Mouse (Mus musculus) heart, postnatal 10 days (tissue): ENCODE data around the gene Pemt. TPM values are rescaled to one million over a fixed set of nuclear protein-coding genes. Genes with fewer than 3 reads are reported as not detected.

Experiments used
- DNase-seq, 2 experiments: peaks; one replicate each; pipeline ENCODE4 v3.0.0; 2021
- intact Hi-C: fragments of 180-260 bp; cut with DNase I; formaldehyde crosslinking; loops from one replicate; pipeline ENCODE4 v1.15.1; 2025
- total RNA-seq, 2 experiments: library from RNA; stranded (reverse); gene quantifications; 2 replicates each; pipeline ENCODE4 v1.2.3; 2021

Gene Pemt
- total RNA-seq, 2 experiments from 2014 or later, result 0.77 to 2.5 TPM

DNA sequence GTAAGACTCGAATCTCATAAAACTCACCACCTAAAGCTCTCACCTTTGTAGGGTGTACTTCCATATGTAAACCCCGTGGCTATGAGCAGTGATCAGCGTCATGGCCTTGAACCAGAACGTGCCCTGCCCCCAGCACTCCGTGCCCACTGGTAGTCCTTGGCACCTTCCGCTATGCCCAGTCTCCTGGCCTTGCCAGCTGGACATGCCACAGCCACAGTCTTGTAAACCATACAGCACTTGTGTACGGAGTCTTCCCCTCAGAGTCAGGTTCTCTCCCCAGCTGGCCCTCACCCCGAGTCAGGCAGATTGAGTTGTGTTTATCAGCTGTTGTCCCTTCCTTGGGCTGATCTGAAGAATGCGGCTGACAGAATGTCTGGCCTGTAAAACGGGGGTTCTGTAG lies 12.2 kb upstream of the Pemt start:
- intact Hi-C loops, result no loop called here
- no peak for DNase-seq

GRCm38 (mm10) chr11:60057987-60058386 lies 11.7 kb upstream of the Pemt start:
- no peak for DNase-seq
- intact Hi-C loops, result no loop called here

GRCm38 (mm10) chr11:60056520-60056919 lies 10.2 kb upstream of the Pemt start:
- intact Hi-C loops, result no loop called here
- no peak for DNase-seq

DNA sequence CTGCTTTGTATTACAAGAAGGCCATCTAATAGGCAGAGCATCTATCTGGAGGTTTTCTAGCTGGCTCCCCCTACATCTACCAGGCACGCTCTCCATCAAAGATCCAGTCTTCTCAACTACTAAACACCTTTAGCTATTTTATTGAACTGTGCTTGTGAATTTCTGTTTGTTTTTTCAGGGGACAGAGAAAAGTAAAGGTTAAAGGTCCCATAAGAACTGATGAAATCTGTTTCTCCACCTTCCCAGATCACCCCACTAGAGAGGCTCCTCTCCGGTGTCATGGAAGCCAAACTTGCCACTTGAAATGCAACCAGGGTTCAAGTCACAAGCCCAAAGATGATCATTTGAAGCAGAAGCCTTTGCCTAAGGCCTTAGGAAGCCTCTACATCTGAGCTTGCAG lies 2.6 kb upstream of the Pemt start:
- DNase-seq, result no peak

DNA sequence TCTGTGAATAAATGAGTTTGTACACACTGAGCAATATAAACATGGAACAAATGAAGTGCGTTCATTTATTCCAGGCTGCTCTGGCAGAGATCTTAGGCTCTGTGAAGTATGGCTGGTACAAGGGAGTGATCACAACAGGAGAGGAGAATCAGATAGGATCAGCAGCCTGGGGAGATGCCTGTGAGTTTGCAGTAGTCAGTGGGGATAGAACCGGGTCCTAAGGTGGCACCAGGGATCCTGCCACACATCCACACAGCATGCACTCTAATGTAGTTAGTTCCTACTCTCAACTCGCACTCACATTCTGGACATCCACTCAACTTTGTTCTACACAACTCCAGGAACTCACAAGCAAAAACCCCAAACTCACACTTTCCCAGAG lies 622 bp downstream of the Pemt start:
- intact Hi-C loops, result no loop called here
- DNase-seq, result no peak

More for the DNA sequence above, 2.6 kb upstream of the Pemt start:
- intact Hi-C loops, result no loop called here

DNA sequence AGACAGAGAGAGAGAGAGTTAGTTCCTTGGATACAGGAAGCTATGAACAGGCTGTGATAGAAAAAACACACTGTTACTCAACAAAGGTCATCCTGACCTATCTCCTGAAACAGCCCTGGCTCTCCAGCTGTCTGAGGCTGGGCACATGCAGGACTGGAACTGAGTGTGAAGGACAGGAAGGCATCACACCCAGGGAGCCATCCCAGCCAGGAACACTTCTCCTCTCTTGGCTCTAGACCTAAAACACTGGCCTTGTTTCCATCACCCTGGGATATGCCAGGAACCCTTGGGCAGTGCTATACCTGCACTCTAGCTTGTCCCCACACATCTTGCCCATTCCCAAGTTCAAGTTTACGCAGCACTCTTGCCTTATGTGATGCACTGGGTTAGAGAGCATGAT lies 1.5 kb downstream of the Pemt start:
- intact Hi-C loops, result no loop called here
- DNase-seq, result no peak

DNA sequence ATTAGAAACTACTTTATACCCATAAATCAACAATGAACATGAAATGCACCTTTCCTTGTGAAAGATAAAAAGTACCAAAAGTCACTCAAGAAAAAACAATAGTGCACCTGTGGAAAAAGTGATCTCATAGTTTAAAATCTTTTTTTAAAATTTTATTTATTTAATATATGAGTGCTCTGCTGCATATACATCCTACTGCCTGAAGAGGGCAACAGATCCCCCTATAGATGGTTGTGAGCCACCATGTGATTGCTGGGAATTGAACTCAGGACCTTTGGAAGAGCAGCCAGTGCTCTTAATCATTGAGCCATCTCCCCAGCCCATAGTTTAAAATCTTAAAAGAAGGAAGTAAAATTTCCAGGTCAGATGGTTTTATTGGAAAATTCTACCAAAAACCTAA lies 4.0 kb downstream of the Pemt start:
- DNase-seq, result no peak
- intact Hi-C loops, result no loop called here

- no peak for DNase-seq
- intact Hi-C loops, result no loop called here
These were observed 9.6 kb downstream of the Pemt start for GRCm38 (mm10) chr11:60036537-60037220.

DNA sequence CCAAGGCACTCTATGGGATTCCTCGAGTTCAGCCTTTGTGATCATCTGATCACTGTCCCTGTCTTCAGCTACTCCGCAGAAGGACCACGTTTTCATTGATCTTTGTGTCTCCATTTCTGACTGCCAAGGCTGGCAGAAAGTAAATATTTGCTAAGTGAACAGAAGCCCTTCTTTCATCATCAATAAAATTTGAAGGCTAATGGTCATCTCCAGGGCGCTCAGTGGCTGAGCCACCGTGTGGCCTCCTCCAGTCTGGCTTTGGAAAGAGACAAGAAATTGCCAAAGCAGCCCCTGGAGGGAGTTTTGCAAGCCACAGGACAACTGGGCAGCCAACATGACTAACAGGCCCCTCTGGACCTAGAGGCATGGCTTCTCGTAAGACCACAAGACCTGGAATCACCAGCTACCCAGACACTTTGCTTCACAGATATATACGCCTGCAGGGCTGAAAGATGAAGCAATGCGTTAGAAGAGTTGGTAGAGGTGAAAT lies 11.3 kb downstream of the Pemt start:
- DNase-seq, result no peak
- intact Hi-C loops, result no loop called here

DNA sequence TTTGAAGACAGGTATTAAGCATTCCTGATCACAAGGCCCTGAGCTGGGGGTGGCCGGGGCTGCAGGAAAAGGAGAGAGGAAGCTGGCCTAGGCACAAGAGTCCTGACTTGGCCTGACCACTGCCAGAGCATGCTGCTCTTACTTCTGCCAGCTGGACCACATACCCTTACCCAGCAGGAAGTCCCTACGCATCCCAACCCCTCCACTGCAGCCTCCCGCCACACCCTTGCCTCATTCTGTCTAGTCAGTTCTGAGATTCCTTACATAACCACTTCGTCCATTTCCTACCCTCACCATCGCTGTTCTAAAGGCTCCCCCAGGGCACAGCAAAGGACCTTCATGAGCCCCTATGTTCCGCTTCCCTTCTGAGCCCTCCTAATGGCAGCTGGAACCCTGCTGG lies 12.0 kb downstream of the Pemt start:
- intact Hi-C loops, result no loop called here
- DNase-seq, result no peak

- DNase-seq, result no peak
- intact Hi-C loops, result no loop called here
These were observed 13.5 kb downstream of the Pemt start for GRCm38 (mm10) chr11:60032586-60033430.

- intact Hi-C loops, result no loop called here
- DNase-seq, result no peak
These were observed 15.4 kb downstream of the Pemt start for GRCm38 (mm10) chr11:60030747-60031331.

- intact Hi-C loops, result no loop called here
- DNase-seq, result no peak
These were observed 16.3 kb downstream of the Pemt start for GRCm38 (mm10) chr11:60029976-60030375.

- intact Hi-C loops, result loop anchor here (1.0 kb wide), 2 partner anchors 63 to 148 kb away; no protein-coding TSS in a partner anchor
- DNase-seq, result no peak
These were observed 18.1 kb downstream of the Pemt start for GRCm38 (mm10) chr11:60027913-60028875.

GRCm38 (mm10) chr11:60027272-60027671 lies 19.0 kb downstream of the Pemt start:
- peak; percentile 81 to 89 for DNase-seq
- intact Hi-C loops, result loop anchor here (1.0 kb wide), 2 partner anchors 62 to 147 kb away; no protein-coding TSS in a partner anchor

DNA sequence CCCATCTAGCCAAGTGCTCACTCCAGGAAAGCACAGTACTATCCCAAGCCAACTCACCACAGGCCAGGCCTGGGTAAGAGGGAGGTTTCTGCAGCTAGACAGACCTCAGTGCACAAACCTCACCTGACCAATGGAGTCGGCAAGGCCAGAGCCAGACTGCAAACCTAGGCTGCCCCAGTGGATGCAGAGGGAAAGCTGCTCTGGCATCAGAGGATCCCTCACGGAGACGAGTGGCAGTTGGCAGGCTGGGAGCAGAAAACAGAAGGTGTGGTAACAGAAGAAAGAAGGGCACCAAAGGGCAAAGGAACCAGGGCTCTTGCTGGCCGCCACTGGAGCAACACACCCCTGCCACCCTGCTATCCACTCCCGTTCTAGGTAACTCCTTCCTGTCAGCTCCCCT lies 20.1 kb downstream of the Pemt start:
- DNase-seq, result no peak
- intact Hi-C loops, result no loop called here

DNA sequence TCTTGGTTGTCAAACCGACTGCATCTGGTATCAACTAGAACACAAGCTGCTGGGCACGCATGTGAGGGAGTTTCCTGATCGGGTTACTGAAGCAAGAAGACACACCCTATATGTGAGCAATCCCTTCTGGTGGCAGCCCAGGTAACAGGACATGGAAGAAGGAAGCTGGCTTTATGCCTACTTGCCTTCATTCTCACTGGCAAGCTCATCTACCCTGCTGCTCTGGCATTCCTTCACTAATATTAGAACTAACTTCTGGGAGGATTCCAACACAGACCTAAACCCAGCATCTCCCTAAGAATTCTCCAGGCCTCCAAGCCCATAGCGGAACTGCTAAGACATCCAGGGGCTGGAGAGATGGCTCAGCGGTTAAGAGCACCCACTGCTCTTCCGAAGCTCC lies 25.1 kb downstream of the Pemt start:
- intact Hi-C loops, result no loop called here
- DNase-seq, result no peak

DNA sequence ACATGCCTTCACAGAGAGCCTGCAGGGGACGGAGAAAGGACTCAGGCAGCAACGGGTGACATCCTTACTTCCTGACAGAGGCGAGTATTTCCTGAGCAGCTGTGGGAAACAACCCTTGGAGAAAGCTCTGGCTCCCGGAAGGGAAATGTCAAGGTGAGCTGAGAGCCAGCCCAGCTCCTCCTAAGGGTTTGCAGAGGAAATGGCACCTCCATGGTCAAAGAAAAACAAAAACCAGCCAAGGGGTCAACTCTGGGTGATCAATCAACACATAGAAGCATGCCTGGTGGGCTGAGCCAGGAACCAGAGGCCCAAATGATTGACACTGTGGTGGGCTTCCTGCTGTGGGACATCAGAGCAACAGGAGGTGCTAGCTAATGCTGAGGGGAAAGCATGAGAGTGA lies 29.6 kb downstream of the Pemt start:
- intact Hi-C loops, result no loop called here
- DNase-seq, result no peak

GRCm38 (mm10) chr11:60011516-60011915 lies 34.8 kb downstream of the Pemt start:
- no peak for DNase-seq
- intact Hi-C loops, result no loop called here

DNA sequence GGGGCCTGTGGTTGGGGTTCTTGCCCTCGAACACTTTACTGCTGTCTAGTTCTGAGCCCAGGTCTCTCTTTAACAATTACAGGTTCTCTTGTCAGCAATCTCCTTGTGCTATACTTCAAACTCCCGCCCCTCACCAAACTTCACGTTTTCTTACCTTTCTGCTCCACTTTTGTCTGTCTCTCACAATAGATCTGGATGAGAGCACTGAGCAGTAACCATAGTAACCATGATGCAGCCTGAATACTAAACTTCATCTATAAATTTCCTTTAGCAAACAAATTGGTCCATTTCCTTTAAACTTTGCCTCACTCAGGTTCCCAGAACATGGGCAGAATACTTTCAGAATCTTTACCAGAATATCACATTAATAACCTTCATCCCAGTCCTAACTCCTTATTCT lies 36.8 kb downstream of the Pemt start:
- no peak for DNase-seq
- intact Hi-C loops, result no loop called here
